8 mouse cellular contexts compared by ENCODE assay signal in genomic region chr9:42943057-42943529, GRCm38 (mm10). TPM values are rescaled to one million over a fixed set of nuclear protein-coding genes. Genes with fewer than 3 reads are reported as not detected.
DNase-seq lines count a peak whose midpoint lies in the region; ATAC-seq lines count a peak whose summit lies in the region.

No protein-coding gene starts in this region.

- H3K36me3 ChIP-seq in heart, embryonic 14.5 days (ENCODE audit: control insufficient read depth, insufficient read depth, low read length): no peaks in the 10 kb centered on the region
- H3K36me3 ChIP-seq in forebrain, embryonic 12.5 days (replicated peaks): no peaks in the 10 kb centered on the region
- H3K36me3 ChIP-seq in midbrain, embryonic 11.5 days (ENCODE audit: control insufficient read depth, insufficient read depth, low read length): no peaks in the 10 kb centered on the region

- peaks cover 2 to 10% of the 10 kb centered on the region in 2 experiments; a peak in 3 of 4 replicates for H3K4me1 ChIP-seq in heart, embryonic 14.5 days (ENCODE audit: control insufficient read depth in 2 of 2, insufficient read depth in 2 of 2, low read length in 2 of 2)
- peaks cover 26% of the 10 kb centered on the region for H3K4me1 ChIP-seq in forebrain, embryonic 12.5 days
- H3K4me1 ChIP-seq in midbrain, embryonic 11.5 days (ENCODE audit: control insufficient read depth, insufficient read depth, low read length): peaks cover 9% of the 10 kb centered on the region

- peak overlapping the region; percentile 99 for H3K4me2 ChIP-seq in heart, embryonic 14.5 days (ENCODE audit: low read length)
- peak overlapping the region; percentile 95 for H3K4me2 ChIP-seq in forebrain, embryonic 12.5 days
- H3K4me2 ChIP-seq in midbrain, embryonic 11.5 days: peak overlapping the region; percentile 98

- no peak for DNase-seq in heart, adult 18-20 months
- DNase-seq in cerebellum, adult 11-12 months: peak; percentile 26
- peak; percentile 62 to 73 for DNase-seq in layer of hippocampus, postnatal 10 days (ENCODE audit: low spot score in 2 of 2)
- DNase-seq in midbrain, embryonic 11.5 days (ENCODE audit: low spot score, missing footprints): peak; percentile 93
- DNase-seq in thymus, postnatal 10 days (ENCODE audit: low spot score in 2 of 2): no peak

- no peak for ATAC-seq in heart, embryonic 14.5 days (ENCODE audit: insufficient number of reproducible peaks, insufficient read depth, low FRiP score, low read depth)
- ATAC-seq in forebrain, embryonic 12.5 days (ENCODE audit: low FRiP score): peak; percentile 18; the same call in 1 of the 2 replicates
- ATAC-seq in midbrain, embryonic 11.5 days (ENCODE audit: low FRiP score): peak; percentile 12; the same call in 1 of the 2 replicates
- no peak for ATAC-seq in erythroid progenitor cell, adult 5-6 weeks (replicated peaks; ENCODE audit: low FRiP score, poor library complexity, severe bottlenecking)

- WGBS in heart, embryonic 14.5 days: 6% methylated on average over 9 of the region's 9 CpGs
- under 1% methylated on average over 8 of the region's 9 CpGs for WGBS in forebrain, embryonic 12.5 days
- 2% methylated on average over 9 of the region's 9 CpGs for WGBS in midbrain, embryonic 11.5 days

- H3K27ac ChIP-seq in heart, embryonic 14.5 days (replicated peaks in 1 of 2; ENCODE audit: control insufficient read depth in 1 of 2, insufficient read depth in 1 of 2, low read depth in 2 of 2, low read length in 2 of 2): no peak overlapping the region
- H3K27ac ChIP-seq in forebrain, embryonic 12.5 days: no peak overlapping the region
- no peak overlapping the region for H3K27ac ChIP-seq in midbrain, embryonic 11.5 days (ENCODE audit: low read depth, low read length)

- peak overlapping the region in 1 of 2 experiments; percentile 65; a peak in 2 of 4 replicates for H3K4me3 ChIP-seq in heart, embryonic 14.5 days (ENCODE audit: control insufficient read depth in 1 of 2, insufficient read depth in 1 of 2, low read depth in 1 of 2, low read length in 2 of 2)
- H3K4me3 ChIP-seq in forebrain, embryonic 12.5 days (replicated peaks): peak overlapping the region; percentile 68
- peak overlapping the region; percentile 79 for H3K4me3 ChIP-seq in midbrain, embryonic 11.5 days (ENCODE audit: low read depth, low read length)

- no peaks in the 10 kb centered on the region for H3K9me3 ChIP-seq in heart, embryonic 14.5 days (ENCODE audit: control insufficient read depth, low read length)
- H3K9me3 ChIP-seq in forebrain, embryonic 12.5 days: no peaks in the 10 kb centered on the region
- no peaks in the 10 kb centered on the region for H3K9me3 ChIP-seq in midbrain, embryonic 11.5 days (ENCODE audit: control insufficient read depth, low read length)

- peaks cover 70% of the 10 kb centered on the region for H3K27me3 ChIP-seq in heart, embryonic 14.5 days (ENCODE audit: control insufficient read depth, insufficient read depth, low read length)
- peaks cover 42% of the 10 kb centered on the region for H3K27me3 ChIP-seq in forebrain, embryonic 12.5 days
- peaks cover 8% of the 10 kb centered on the region for H3K27me3 ChIP-seq in midbrain, embryonic 11.5 days (ENCODE audit: control insufficient read depth, insufficient read depth, low read length)

- H3K9ac ChIP-seq in heart, embryonic 14.5 days (ENCODE audit: low read length): no peak overlapping the region
- H3K9ac ChIP-seq in forebrain, embryonic 12.5 days: peak overlapping the region; percentile 72
- peak overlapping the region; percentile 89 for H3K9ac ChIP-seq in midbrain, embryonic 11.5 days (ENCODE audit: low read length)

RNA-seq across cellular contexts. Expression of gene Grik4, which starts 1.2 kb away (rescaled TPM):
- 0.09 TPM in 1 of 2 replicates, not detected in the other for polyA plus RNA-seq in heart, embryonic 14.5 days (2014; fragmentation: Nextera tagmentation; extraction: Ambion mirVana)
- under 1 TPM in 1 of 2 experiments, not detected in 1; 0.05 TPM for total RNA-seq in heart, adult 18-20 months (2021)
- 2.8 and 3.3 TPM in 2 replicates for polyA plus RNA-seq in forebrain, embryonic 12.5 days (2016; fragmentation: Nextera tagmentation; extraction: Ambion mirVana)
- total RNA-seq in layer of hippocampus, postnatal 10 days (2021): 10 to 100 TPM; 50.8 to 60.9 TPM
- 1.2 TPM in 2 replicates for polyA plus RNA-seq in midbrain, embryonic 11.5 days (2014; fragmentation: Nextera tagmentation; extraction: Ambion mirVana)
- not detected in 2 replicates for total RNA-seq in erythroid progenitor cell, adult 5-6 weeks (2015; ENCODE audit: low replicate concordance)
- not detected in 2 replicates for total RNA-seq in erythroid progenitor cell, adult 5-6 weeks (2017; ENCODE audit: low replicate concordance)

Comparison
In these comparisons a context has a peak if more than half of its experiments do, and no peak if none do; other contexts are left out.
1. ATAC-seq: peak in forebrain, embryonic 12.5 days (single experiment) and midbrain, embryonic 11.5 days (single experiment); none in heart, embryonic 14.5 days (single experiment) and erythroid progenitor cell, adult 5-6 weeks (single experiment).
2. DNase-seq: peak in cerebellum, adult 11-12 months (single experiment), layer of hippocampus, postnatal 10 days (2 of 2) and midbrain, embryonic 11.5 days (single experiment); none in heart, adult 18-20 months (0 of 2) and thymus, postnatal 10 days (0 of 2).
3. RNA of gene Grik4, which starts 1.2 kb away (total RNA-seq): 50.8 to 60.9 TPM in layer of hippocampus, postnatal 10 days; 0.05 TPM in heart, adult 18-20 months and not detected in erythroid progenitor cell, adult 5-6 weeks; every median in the first group is over 10 times any median in the second.
4. Peak in every context shown above with its lines, with median percentiles within 50 percentile points of each other: H3K4me2 ChIP-seq.